Mouse (Mus musculus) kidney, adult 2 months (tissue): ENCODE data around the gene B4galt1.

Experiments
- CTCF ChIP-seq: fragments of 200-500 bp; conservative IDR thresholded peaks from 2 replicates; pipeline ENCODE4 v1.5.1; 2011; ENCODE audit warnings: low read depth, mild to moderate bottlenecking, control low read depth, low read length, moderate library complexity, mixed read lengths; ENCODE audit not compliant: insufficient read depth, insufficient read length
- POLR2A ChIP-seq: fragments of 200-500 bp; IDR thresholded peaks from one replicate; pipeline ENCODE4 v1.6.1; 2011; ENCODE audit warnings: low read depth, low read length, control low read depth

DNA sequence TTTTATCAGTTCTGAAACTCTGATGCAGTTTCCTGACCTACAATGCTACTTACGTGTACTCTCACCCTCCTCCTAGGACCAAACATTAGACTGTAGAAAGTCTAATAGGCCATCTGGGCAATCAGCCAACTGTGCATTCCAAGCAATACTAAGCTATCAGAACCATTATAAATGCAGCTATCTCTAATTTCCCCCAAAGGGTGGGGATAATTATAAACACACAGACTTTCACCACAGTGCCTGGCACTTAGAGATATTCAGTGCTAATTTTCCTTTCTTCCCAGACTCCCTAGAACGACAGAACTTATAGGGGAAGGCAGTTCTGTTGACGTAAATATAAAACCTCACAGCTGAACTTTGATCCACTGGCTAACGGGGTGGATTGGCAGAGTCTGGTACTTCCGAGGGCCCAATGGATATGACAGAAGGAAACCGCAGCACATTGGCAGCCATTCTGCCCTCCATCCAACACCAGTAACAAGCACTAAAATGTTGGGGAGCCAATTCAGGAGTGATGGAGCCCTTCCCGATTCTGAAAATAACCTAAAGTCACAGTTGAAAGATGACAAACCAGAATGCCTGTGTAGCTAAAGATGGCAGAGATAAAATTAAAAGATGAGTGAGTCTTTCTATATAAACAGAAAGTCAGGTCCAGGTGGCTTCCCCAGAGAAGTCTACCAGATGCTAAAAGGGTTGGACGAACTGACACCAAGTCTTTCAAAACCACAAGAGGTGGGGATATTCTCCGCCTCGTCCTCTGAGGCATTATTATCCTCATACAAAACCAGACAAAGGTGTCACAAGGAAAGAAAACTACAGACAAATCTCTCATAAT, 16.1 kb downstream of the B4galt1 start:
- TF ChIP-seq CTCF, result no peak
- no peak for TF ChIP-seq POLR2A
